Mouse (Mus musculus) liver, embryonic 13.5 days (tissue): ENCODE results near the gene Ccdc188. TPM values are rescaled to one million over a fixed set of nuclear protein-coding genes. Genes with fewer than 3 reads are reported as not detected.
A peak's percentile ranks its signal among the peaks of the same experiment; 100 is the strongest.

ENCODE experiments used
- ATAC-seq: fragments of 200-750 bp; cut with Nextera tagmentation; 2 replicates; pipeline ENCODE4 v1.8.0; 2017; ENCODE audit warnings: low read depth, mild to moderate bottlenecking, moderate number of reproducible peaks, moderate library complexity
- DNase-seq: peaks from one replicate; pipeline ENCODE4 v3.0.0; 2022
- H3K27ac ChIP-seq: fragments of 300-500 bp; sonication (generic); 2 replicates; pipeline ENCODE4 v1.5.1; 2015; ENCODE audit warnings: moderate library complexity, mild to moderate bottlenecking, inconsistent platforms
- H3K27me3 ChIP-seq: fragments of 300-500 bp; sonication (generic); 2 replicates; pipeline ENCODE4 v1.6.1; 2015; ENCODE audit warnings: mild to moderate bottlenecking, inconsistent platforms
- H3K36me3 ChIP-seq: fragments of 300-500 bp; sonication (generic); 2 replicates; pipeline ENCODE4 v1.6.1; 2015; ENCODE audit warnings: mild to moderate bottlenecking, inconsistent platforms
- H3K4me1 ChIP-seq: fragments of 300-500 bp; sonication (generic); replicated peaks from 2 replicates; pipeline ENCODE4 v1.6.1; 2015; ENCODE audit warnings: inconsistent platforms
- H3K4me2 ChIP-seq: fragments of 300-500 bp; sonication (generic); 2 replicates; pipeline ENCODE4 v1.6.1; 2015; ENCODE audit warnings: inconsistent platforms, mild to moderate bottlenecking, moderate library complexity
- H3K4me3 ChIP-seq: fragments of 300-500 bp; sonication (generic); replicated peaks from 2 replicates; pipeline ENCODE4 v1.5.1; 2015; ENCODE audit warnings: mild to moderate bottlenecking, inconsistent platforms
- H3K9ac ChIP-seq: fragments of 300-500 bp; sonication (generic); 2 replicates; pipeline ENCODE4 v1.6.1; 2015; ENCODE audit warnings: mild to moderate bottlenecking, inconsistent platforms
- H3K9me3 ChIP-seq: fragments of 300-500 bp; sonication (generic); replicated peaks from 2 replicates; pipeline ENCODE4 v1.6.1; 2016; ENCODE audit warnings: inconsistent platforms
- WGBS: fragments of 180-500 bp; shearing (Covaris S2); methylation state at CpG from one replicate; pipeline ENCODE4 v1.1.7; 2015; ENCODE audit not compliant: insufficient replicate concordance; 5-methylcytosine and 5-hydroxymethylcytosine counted together
- polyA plus RNA-seq: library from polyadenylated mRNA; unstranded; fragments of >200 nt; fragmentation: Nextera tagmentation; extraction: Ambion mirVana; gene quantifications from 2 replicates; pipeline ENCODE4 v1.2.1, GENCODE M21; 2015

Ccdc188 gene
- polyA plus RNA-seq, 1 experiment from 2014 or later: not detected

DNA sequence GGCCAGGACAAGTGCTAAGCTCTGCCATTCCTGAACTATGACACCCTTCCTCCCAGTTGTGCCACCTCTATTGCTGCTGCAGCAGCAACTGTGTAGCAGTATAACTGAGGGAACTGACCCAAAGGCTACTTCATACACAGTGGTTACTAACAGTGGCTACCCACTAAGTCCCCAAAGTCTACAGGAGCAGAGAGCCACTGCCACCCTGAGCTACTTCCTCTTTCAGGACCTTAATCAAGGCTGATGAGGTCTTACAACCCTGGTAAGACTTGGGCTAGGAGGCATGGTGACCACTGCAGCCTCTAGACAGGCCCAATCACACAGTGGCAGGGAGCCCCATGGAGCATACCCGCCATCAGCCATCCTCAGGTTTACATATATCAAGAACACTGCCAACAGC is 15.6 kb upstream of the Ccdc188 start:
- no peak overlapping the region for H3K4me3 ChIP-seq
- 54% methylated on average over 1 of the region's 1 CpGs for WGBS
- no peak for DNase-seq
- H3K9ac ChIP-seq: no peak overlapping the region
- no peaks in the 10 kb centered on the region for H3K27me3 ChIP-seq
- no peak overlapping the region for H3K4me2 ChIP-seq
- H3K27ac ChIP-seq: no peak overlapping the region
- no peaks in the 10 kb centered on the region for H3K36me3 ChIP-seq
- no peaks in the 10 kb centered on the region for H3K9me3 ChIP-seq
- no peak for ATAC-seq
- no peaks in the 10 kb centered on the region for H3K4me1 ChIP-seq

DNA sequence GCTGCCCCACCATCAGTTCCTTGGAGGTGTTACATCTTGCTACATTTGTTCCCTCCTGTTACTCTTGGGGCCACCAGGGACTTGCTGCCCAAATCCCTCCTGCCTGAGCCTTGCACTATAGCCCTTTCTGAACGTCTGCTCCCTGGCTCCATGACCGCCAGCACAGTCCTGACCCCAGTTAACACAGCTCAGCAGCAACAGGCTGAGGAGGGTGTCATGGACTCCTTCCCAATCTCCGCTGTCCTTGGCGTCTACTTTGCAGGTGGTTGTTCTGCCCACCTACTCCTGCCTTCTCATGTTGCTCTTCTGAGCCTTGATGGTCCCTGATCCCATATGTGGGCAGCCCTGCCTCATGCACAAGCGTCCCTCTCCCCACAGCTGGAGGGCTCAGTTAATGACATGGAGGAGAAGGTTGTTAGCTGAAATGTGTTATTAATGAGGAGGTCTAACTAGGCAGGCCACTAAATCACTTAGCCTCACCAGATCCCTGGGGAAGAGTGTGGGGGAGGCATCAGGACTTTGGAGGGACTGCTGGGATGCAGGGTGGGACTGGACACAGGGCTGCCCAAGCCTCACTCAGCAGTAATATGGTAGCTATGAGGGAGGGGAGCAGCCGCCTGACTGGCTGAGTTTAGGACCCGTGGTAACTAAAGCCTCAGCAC is 14.1 kb upstream of the Ccdc188 start:
- no peaks in the 10 kb centered on the region for H3K9me3 ChIP-seq
- no peaks in the 10 kb centered on the region for H3K4me1 ChIP-seq
- no peak overlapping the region for H3K27ac ChIP-seq
- WGBS: 56% methylated on average over 7 of the region's 7 CpGs
- no peak overlapping the region for H3K4me3 ChIP-seq
- no peak for ATAC-seq
- no peaks in the 10 kb centered on the region for H3K36me3 ChIP-seq
- H3K4me2 ChIP-seq: no peak overlapping the region
- no peak overlapping the region for H3K9ac ChIP-seq
- H3K27me3 ChIP-seq: no peaks in the 10 kb centered on the region
- no peak for DNase-seq

DNA sequence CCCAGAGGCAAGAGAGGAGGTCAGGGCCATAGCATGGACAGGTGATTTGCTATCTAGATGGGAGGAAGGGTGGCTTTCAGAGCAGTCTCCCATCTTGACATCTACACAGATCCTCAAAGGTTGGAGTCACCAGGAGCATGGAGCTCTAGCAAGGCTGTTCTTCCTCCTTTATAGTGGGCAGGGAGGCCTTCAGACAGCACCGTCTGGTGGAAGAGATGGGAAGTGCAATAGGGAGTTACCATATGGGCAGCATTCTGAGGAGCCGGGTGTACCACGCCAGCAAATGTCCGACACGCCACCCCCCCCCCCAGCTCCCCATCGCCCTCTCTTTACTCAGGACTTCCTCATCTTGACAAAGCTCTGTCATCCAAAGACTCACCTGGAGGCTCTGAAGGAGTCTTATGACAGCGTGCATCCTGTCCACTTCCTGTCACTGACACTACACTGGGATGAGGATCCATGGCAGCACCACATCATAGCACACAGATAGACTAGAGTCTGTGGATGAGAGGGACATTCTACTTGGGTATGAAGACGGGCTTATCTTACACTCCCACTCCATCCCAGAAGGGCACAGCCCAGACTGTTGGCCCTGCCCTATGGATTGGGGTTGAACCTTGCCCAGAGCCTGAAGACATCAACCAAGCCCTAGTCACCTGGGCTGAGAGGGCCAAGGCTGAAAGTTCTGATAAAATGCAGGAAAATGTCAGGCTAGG is 6.8 kb upstream of the Ccdc188 start:
- no peak overlapping the region for H3K4me2 ChIP-seq
- peak; percentile 31 for DNase-seq
- H3K9ac ChIP-seq: no peak overlapping the region
- H3K4me3 ChIP-seq: no peak overlapping the region
- no peak overlapping the region for H3K27ac ChIP-seq
- no peaks in the 10 kb centered on the region for H3K27me3 ChIP-seq
- WGBS: 11% methylated on average over 8 of the region's 8 CpGs
- no peaks in the 10 kb centered on the region for H3K36me3 ChIP-seq
- no peak for ATAC-seq
- no peaks in the 10 kb centered on the region for H3K9me3 ChIP-seq
- no peaks in the 10 kb centered on the region for H3K4me1 ChIP-seq

DNA sequence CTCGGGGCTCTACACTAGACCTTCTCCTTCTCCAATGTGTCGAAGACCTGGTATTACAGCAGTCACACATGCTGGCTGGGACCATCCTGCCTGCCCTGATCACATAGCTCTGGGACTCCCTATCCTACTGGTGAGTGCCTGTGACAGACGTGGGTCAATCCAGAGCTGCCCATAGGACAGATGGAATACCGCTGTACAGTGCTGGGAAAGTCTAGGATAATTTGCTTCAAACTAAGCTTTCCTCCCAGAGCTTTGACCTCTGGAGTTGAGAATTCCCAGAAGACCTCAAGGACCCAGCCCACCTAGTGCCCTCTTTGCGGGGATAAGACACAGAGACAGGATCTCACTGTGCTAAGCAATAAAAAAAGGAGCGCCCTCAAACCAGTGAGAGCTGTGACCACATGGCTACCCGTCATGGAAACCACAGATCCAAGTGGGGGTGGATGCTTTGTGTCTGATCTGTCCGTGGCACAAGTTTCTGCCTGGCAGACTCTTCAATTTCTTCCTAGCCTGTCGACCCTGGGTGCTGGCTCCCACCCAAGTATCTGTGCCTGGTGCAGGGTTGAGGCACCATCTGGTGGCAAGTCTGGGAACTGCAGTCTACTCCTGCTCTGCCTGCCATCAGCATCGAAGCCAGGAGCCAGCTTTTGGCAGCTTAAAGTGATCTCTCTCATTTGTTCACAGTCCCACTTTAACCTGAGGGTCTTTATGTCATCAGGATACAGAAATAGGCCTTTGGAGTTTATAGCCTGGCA is 6.1 kb upstream of the Ccdc188 start:
- DNase-seq (peak; percentile 36), ATAC-seq (no peak)
- Histone ChIP-seq H3K4me1 (no peaks in the 10 kb centered on the region), H3K36me3 (no peaks in the 10 kb centered on the region), H3K4me2 (no peak overlapping the region), H3K27ac (no peak overlapping the region), H3K27me3 (no peaks in the 10 kb centered on the region), H3K9me3 (no peaks in the 10 kb centered on the region), H3K9ac (no peak overlapping the region), H3K4me3 (no peak overlapping the region)
- 39% methylated on average over 10 of the region's 10 CpGs for WGBS

GRCm38 (mm10) chr16:18213689-18214088 is 4.0 kb upstream of the Ccdc188 start:
- no peak for DNase-seq
- Histone ChIP-seq H3K4me3 (no peak overlapping the region), H3K4me1 (no peaks in the 10 kb centered on the region), H3K27me3 (no peaks in the 10 kb centered on the region), H3K9ac (no peak overlapping the region), H3K4me2 (no peak overlapping the region), H3K9me3 (no peaks in the 10 kb centered on the region), H3K27ac (no peak overlapping the region), H3K36me3 (no peaks in the 10 kb centered on the region)
- no peak for ATAC-seq
- WGBS: 48% methylated on average over 6 of the region's 6 CpGs

- no peak overlapping the region for H3K4me2 ChIP-seq
- ATAC-seq (no peak), DNase-seq (no peak)
- no peaks in the 10 kb centered on the region for H3K27me3 ChIP-seq
- H3K36me3 ChIP-seq: no peaks in the 10 kb centered on the region
- H3K4me3 ChIP-seq: no peak overlapping the region
- peaks cover 1% of the 10 kb centered on the region for H3K4me1 ChIP-seq
- no peak overlapping the region for H3K27ac ChIP-seq
- 68% methylated on average over 7 of the region's 7 CpGs for WGBS
- no peaks in the 10 kb centered on the region for H3K9me3 ChIP-seq
- H3K9ac ChIP-seq: no peak overlapping the region
Measured at GRCm38 (mm10) chr16:18214858-18215257, 2.8 kb upstream of the Ccdc188 start.

DNA sequence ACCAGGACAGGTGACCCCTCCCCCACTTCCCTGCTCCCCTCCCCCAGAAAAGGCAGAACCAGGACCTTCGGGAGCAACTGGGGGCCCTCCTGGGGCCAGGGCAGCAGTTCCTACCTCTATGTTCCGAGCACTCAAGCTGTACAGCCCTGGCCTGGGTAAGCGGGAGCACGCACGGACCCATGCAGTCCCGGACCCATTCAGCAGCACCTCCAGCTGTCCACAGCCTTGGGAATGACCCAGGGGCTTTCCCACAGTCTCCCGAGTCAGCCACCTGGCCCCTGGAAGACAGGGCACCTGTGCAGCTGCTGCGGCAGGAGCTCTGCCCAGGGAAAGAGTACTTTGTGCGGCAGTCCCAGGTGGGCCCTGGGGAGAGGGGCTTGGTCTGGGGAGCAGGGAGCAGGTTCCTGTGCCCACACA is 909 bp downstream of the Ccdc188 start:
- Histone ChIP-seq H3K27ac (no peak overlapping the region), H3K27me3 (no peaks in the 10 kb centered on the region), H3K4me2 (no peak overlapping the region), H3K36me3 (no peaks in the 10 kb centered on the region; the same call in none of the 2 replicates), H3K9ac (no peak overlapping the region), H3K9me3 (no peaks in the 10 kb centered on the region), H3K4me1 (peaks cover 12% of the 10 kb centered on the region), H3K4me3 (no peak overlapping the region)
- DNase-seq (no peak), ATAC-seq (no peak)
- WGBS: 73% methylated on average over 9 of the region's 9 CpGs

DNA sequence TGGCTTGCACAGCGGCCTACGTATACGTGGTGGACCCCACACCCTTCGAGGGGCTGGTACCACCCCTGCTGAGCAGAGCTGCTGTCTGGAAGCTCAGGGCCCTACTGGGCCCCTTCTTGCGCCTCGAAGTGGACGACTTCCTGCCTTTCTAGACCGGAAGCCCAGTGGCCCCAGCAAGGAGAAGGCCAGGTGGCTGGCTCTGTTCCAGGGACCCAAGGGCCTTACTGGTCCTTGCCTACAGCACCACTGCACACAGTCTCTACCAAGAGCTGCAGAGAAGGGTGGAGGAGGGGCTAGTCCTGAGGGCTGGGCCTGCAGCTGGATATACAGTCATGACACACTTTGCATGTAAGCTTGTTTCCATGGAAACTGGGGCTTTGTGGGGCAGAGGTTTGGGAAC is 2.3 kb downstream of the Ccdc188 start:
- peaks cover 12% of the 10 kb centered on the region for H3K36me3 ChIP-seq
- H3K4me2 ChIP-seq: no peak overlapping the region
- DNase-seq (no peak), ATAC-seq (0 out of 2 replicates have a peak, but pooled peaks have one; percentile 14)
- no peak overlapping the region; the same call in 1 of the 2 replicates for H3K27ac ChIP-seq
- WGBS: 37% methylated on average over 8 of the region's 8 CpGs
- H3K9me3 ChIP-seq: no peaks in the 10 kb centered on the region
- H3K27me3 ChIP-seq: no peaks in the 10 kb centered on the region
- no peak overlapping the region for H3K9ac ChIP-seq
- no peak overlapping the region for H3K4me3 ChIP-seq
- peaks cover 12% of the 10 kb centered on the region for H3K4me1 ChIP-seq

DNA sequence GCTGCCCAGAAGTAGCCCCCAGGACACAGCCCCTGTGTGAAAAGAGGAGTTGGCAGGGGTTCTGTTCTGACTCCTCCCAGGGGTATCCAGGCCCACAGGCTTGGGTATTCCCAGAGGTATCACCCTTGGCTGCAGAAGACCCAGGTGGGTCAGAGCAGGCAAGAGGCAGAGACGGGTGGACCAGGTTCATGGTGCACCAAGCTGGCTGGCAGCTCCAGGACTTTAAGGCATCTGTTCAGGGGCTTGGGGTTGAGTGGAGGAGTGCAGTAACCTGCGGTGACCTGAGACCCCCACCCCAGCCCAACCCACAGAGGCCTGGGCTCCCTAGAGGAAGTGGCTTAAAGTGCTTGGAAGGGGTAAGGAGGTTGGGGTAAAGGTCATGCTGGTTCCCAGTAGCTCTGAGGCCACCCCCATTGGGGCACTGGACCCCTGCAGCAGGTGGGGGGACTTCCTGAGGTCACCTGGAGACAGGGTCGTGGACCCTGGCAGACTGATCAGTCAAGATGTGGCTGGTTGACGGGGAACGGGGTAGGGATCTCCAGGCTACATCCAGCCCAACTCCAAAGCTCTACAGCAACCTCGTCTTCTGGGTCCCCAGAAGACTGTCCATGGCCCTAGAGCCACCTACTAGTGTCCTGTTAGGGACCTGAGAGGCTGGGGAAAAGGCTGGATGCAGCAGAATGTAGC is 3.3 kb downstream of the Ccdc188 start:
- Histone ChIP-seq H3K4me1 (peaks cover 12% of the 10 kb centered on the region), H3K9ac (no peak overlapping the region), H3K4me2 (no peak overlapping the region), H3K9me3 (no peaks in the 10 kb centered on the region), H3K4me3 (no peak overlapping the region), H3K27me3 (no peaks in the 10 kb centered on the region), H3K27ac (no peak overlapping the region), H3K36me3 (peaks cover 17% of the 10 kb centered on the region)
- ATAC-seq: no peak
- WGBS: 74% methylated on average over 6 of the region's 6 CpGs
- no peak for DNase-seq

DNA sequence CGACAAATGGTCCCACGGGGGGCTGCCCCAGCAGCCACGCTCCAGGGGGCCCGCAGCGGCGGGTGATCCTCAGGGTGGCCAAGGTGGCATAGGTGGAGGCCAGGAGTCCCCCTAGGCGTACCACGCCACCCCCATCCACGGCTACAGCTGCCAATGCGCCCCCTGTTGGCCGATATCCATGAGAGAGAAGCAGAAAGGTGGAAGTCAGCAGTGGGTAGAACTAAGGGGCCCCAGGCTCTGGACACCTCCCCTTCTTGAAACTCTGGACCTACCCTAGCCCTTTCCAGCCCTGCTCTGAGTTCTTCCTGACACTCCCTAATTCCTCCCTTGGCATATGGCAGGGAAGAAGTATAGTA is 3.8 kb downstream of the Ccdc188 start:
- ATAC-seq: no peak
- WGBS: 60% methylated on average over 11 of the region's 11 CpGs
- no peak overlapping the region for H3K4me3 ChIP-seq

DNA sequence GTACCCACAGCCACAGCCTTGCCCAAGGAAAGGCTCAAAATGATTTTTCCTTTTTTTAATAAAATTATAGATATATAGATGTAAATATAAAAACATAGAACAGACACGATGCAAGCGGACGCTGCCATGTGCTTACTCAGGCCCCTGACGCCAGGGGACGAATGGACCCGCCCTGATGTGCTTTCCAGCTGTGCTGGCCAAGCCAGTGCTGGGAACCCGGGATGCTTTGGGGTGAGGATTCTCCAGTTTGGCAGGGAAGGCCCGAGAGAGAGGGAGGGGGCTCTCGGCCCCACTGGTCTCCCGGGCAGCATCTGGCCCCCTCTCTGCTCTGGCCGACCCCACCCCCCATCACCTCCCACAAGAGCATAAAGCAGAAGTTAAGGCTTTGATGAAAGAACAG is 4.5 kb downstream of the Ccdc188 start:
- H3K36me3 ChIP-seq: peaks cover 26% of the 10 kb centered on the region
- H3K4me1 ChIP-seq: peaks cover 12% of the 10 kb centered on the region
- H3K9ac ChIP-seq: no peak overlapping the region
- DNase-seq (no peak), ATAC-seq (no peak)
- H3K27ac ChIP-seq: no peak overlapping the region
- no peaks in the 10 kb centered on the region for H3K27me3 ChIP-seq
- no peak overlapping the region for H3K4me2 ChIP-seq
- 73% methylated on average over 11 of the region's 11 CpGs for WGBS
- no peak overlapping the region for H3K4me3 ChIP-seq
- H3K9me3 ChIP-seq: no peaks in the 10 kb centered on the region

More for the DNA sequence above, 3.8 kb downstream of the Ccdc188 start:
- no peaks in the 10 kb centered on the region for H3K9me3 ChIP-seq
- no peak overlapping the region for H3K4me2 ChIP-seq
- H3K4me1 ChIP-seq: peaks cover 12% of the 10 kb centered on the region
- no peak overlapping the region for H3K27ac ChIP-seq
- no peaks in the 10 kb centered on the region for H3K27me3 ChIP-seq
- H3K9ac ChIP-seq: no peak overlapping the region
- no peak for DNase-seq
- H3K36me3 ChIP-seq: peaks cover 21% of the 10 kb centered on the region
